Mouse (Mus musculus): ENCODE results near the gene Arl4c. TPM values are rescaled to one million over a fixed set of nuclear protein-coding genes. Genes with fewer than 3 reads are reported as not detected.

Gene Arl4c
- polyA plus RNA-seq, 1 experiment, result 0.83 TPM

- Histone ChIP-seq H3K27ac (replicated peaks; ENCODE audit: low read depth, low read length) (no peak overlapping the region), H3K4me3 (ENCODE audit: insufficient read depth, low read depth, low read length) (no peak overlapping the region), H3K4me1 (ENCODE audit: control insufficient read depth, insufficient read depth, insufficient read length, low read length) (no peaks in the 10 kb centered on the region)
Observed at GRCm38 (mm10) chr1:88690601-88691000, 11.4 kb downstream of the Arl4c start.

GRCm38 (mm10) chr1:88684765-88685164 is 17.3 kb downstream of the Arl4c start:
- H3K4me1 ChIP-seq (ENCODE audit: control insufficient read depth, insufficient read depth, insufficient read length, low read length), result 0 out of 2 replicates have a peak, but pooled peaks cover 3% of the 10 kb centered on the region
- H3K27ac ChIP-seq (replicated peaks; ENCODE audit: low read depth, low read length), result no peak overlapping the region
- no peak overlapping the region for H3K4me3 ChIP-seq (ENCODE audit: insufficient read depth, low read depth, low read length)

- H3K4me1 ChIP-seq (ENCODE audit: control insufficient read depth, insufficient read depth, insufficient read length, low read length), result peaks cover 5% of the 10 kb centered on the region
- no peak overlapping the region for H3K27ac ChIP-seq (replicated peaks; ENCODE audit: low read depth, low read length)
Observed at GRCm38 (mm10) chr1:88681596-88681995, 20.4 kb downstream of the Arl4c start.

GRCm38 (mm10) chr1:88680804-88681203 is 21.2 kb downstream of the Arl4c start:
- peaks cover 5% of the 10 kb centered on the region for H3K4me1 ChIP-seq (ENCODE audit: control insufficient read depth, insufficient read depth, insufficient read length, low read length)

More at GRCm38 (mm10) chr1:88681596-88681995, 20.4 kb downstream of the Arl4c start:
- no peak overlapping the region for H3K4me3 ChIP-seq (ENCODE audit: insufficient read depth, low read depth, low read length)

GRCm38 (mm10) chr1:88678231-88678739 is 23.7 kb downstream of the Arl4c start:
- H3K4me1 ChIP-seq (ENCODE audit: control insufficient read depth, insufficient read depth, insufficient read length, low read length), result peaks cover 5% of the 10 kb centered on the region
- no peak overlapping the region for H3K4me3 ChIP-seq (ENCODE audit: insufficient read depth, low read depth, low read length)
- no peak overlapping the region for H3K27ac ChIP-seq (replicated peaks; ENCODE audit: low read depth, low read length)

More at GRCm38 (mm10) chr1:88680804-88681203, 21.2 kb downstream of the Arl4c start:
- H3K27ac ChIP-seq (replicated peaks; ENCODE audit: low read depth, low read length), result no peak overlapping the region
- no peak overlapping the region for H3K4me3 ChIP-seq (ENCODE audit: insufficient read depth, low read depth, low read length)

- Histone ChIP-seq H3K4me3 (ENCODE audit: insufficient read depth, low read depth, low read length) (no peak overlapping the region), H3K27ac (replicated peaks; ENCODE audit: low read depth, low read length) (no peak overlapping the region), H3K4me1 (ENCODE audit: control insufficient read depth, insufficient read depth, insufficient read length, low read length) (no peaks in the 10 kb centered on the region)
Observed at GRCm38 (mm10) chr1:88670807-88671206, 31.2 kb downstream of the Arl4c start.

GRCm38 (mm10) chr1:88668846-88669810 is 32.9 kb downstream of the Arl4c start:
- Histone ChIP-seq H3K27ac (replicated peaks; ENCODE audit: low read depth, low read length) (no peak overlapping the region), H3K4me3 (ENCODE audit: insufficient read depth, low read depth, low read length) (no peak overlapping the region), H3K4me1 (ENCODE audit: control insufficient read depth, insufficient read depth, insufficient read length, low read length) (no peaks in the 10 kb centered on the region)

- Histone ChIP-seq H3K4me3 (ENCODE audit: insufficient read depth, low read depth, low read length) (no peak overlapping the region), H3K27ac (replicated peaks; ENCODE audit: low read depth, low read length) (no peak overlapping the region), H3K4me1 (ENCODE audit: control insufficient read depth, insufficient read depth, insufficient read length, low read length) (no peaks in the 10 kb centered on the region)
Observed at GRCm38 (mm10) chr1:88668353-88668752, 33.7 kb downstream of the Arl4c start.

- Histone ChIP-seq H3K4me1 (ENCODE audit: control insufficient read depth, insufficient read depth, insufficient read length, low read length) (no peaks in the 10 kb centered on the region), H3K4me3 (ENCODE audit: insufficient read depth, low read depth, low read length) (no peak overlapping the region), H3K27ac (replicated peaks; ENCODE audit: low read depth, low read length) (no peak overlapping the region)
Observed at GRCm38 (mm10) chr1:88664623-88665022, 37.4 kb downstream of the Arl4c start.

- Histone ChIP-seq H3K4me1 (ENCODE audit: control insufficient read depth, insufficient read depth, insufficient read length, low read length) (peaks cover 7% of the 10 kb centered on the region; the same call in 1 of the 2 replicates), H3K4me3 (ENCODE audit: insufficient read depth, low read depth, low read length) (no peak overlapping the region), H3K27ac (replicated peaks; ENCODE audit: low read depth, low read length) (no peak overlapping the region)
Observed at GRCm38 (mm10) chr1:88662736-88663135, 39.3 kb downstream of the Arl4c start.

GRCm38 (mm10) chr1:88661209-88661608 is 40.8 kb downstream of the Arl4c start:
- Histone ChIP-seq H3K4me3 (ENCODE audit: insufficient read depth, low read depth, low read length) (no peak overlapping the region), H3K4me1 (ENCODE audit: control insufficient read depth, insufficient read depth, insufficient read length, low read length) (peaks cover 7% of the 10 kb centered on the region; the same call in 1 of the 2 replicates), H3K27ac (replicated peaks; ENCODE audit: low read depth, low read length) (no peak overlapping the region)

- H3K4me3 ChIP-seq (ENCODE audit: insufficient read depth, low read depth, low read length), result no peak overlapping the region
- H3K27ac ChIP-seq (replicated peaks; ENCODE audit: low read depth, low read length), result no peak overlapping the region
- H3K4me1 ChIP-seq (ENCODE audit: control insufficient read depth, insufficient read depth, insufficient read length, low read length), result peaks cover 7% of the 10 kb centered on the region; the same call in 1 of the 2 replicates
Observed at GRCm38 (mm10) chr1:88658290-88658857, 43.6 kb downstream of the Arl4c start.

- peaks cover 7% of the 10 kb centered on the region; the same call in 1 of the 2 replicates for H3K4me1 ChIP-seq (ENCODE audit: control insufficient read depth, insufficient read depth, insufficient read length, low read length)
- H3K4me3 ChIP-seq (ENCODE audit: insufficient read depth, low read depth, low read length), result no peak overlapping the region
- H3K27ac ChIP-seq (replicated peaks; ENCODE audit: low read depth, low read length), result no peak overlapping the region
Observed at GRCm38 (mm10) chr1:88656096-88656480, 45.9 kb downstream of the Arl4c start.

- no peak overlapping the region for H3K4me3 ChIP-seq (ENCODE audit: insufficient read depth, low read depth, low read length)
- H3K27ac ChIP-seq (replicated peaks; ENCODE audit: low read depth, low read length), result no peak overlapping the region; the same call in 1 of the 2 replicates
- peaks cover 7% of the 10 kb centered on the region; the same call in 1 of the 2 replicates for H3K4me1 ChIP-seq (ENCODE audit: control insufficient read depth, insufficient read depth, insufficient read length, low read length)
Observed at GRCm38 (mm10) chr1:88655473-88656095, 46.4 kb downstream of the Arl4c start.
